Mouse (Mus musculus) forebrain, embryonic 12.5 days (tissue): ENCODE results near the gene Cd46. TPM values are rescaled to one million over a fixed set of nuclear protein-coding genes. Genes with fewer than 3 reads are reported as not detected.

ENCODE experiments used
- ATAC-seq: fragments of 200-750 bp; cut with Nextera tagmentation; 2 replicates; pipeline ENCODE4 v1.8.0; 2017; ENCODE audit warnings: moderate TSS enrichment; ENCODE audit not compliant: low FRiP score
- H3K27ac ChIP-seq: fragments of 300-500 bp; sonication (generic); 2 replicates; pipeline ENCODE4 v1.5.1; 2016; ENCODE audit warnings: mild to moderate bottlenecking
- H3K27me3 ChIP-seq: fragments of 300-500 bp; sonication (generic); 2 replicates; pipeline ENCODE4 v1.6.1; 2016; ENCODE audit warnings: mild to moderate bottlenecking
- H3K36me3 ChIP-seq: fragments of 300-500 bp; sonication (generic); replicated peaks from 2 replicates; pipeline ENCODE4 v1.6.1; 2016; ENCODE audit warnings: mild to moderate bottlenecking
- H3K4me1 ChIP-seq: fragments of 300-500 bp; sonication (generic); 2 replicates; pipeline ENCODE4 v1.6.1; 2016
- H3K4me2 ChIP-seq: fragments of 300-500 bp; sonication (generic); 2 replicates; pipeline ENCODE4 v1.6.1; 2016; ENCODE audit warnings: mild to moderate bottlenecking, moderate library complexity
- H3K4me3 ChIP-seq: fragments of 300-500 bp; sonication (generic); replicated peaks from 2 replicates; pipeline ENCODE4 v1.5.1; 2016; ENCODE audit warnings: mild to moderate bottlenecking
- H3K9ac ChIP-seq: fragments of 300-500 bp; sonication (generic); 2 replicates; pipeline ENCODE4 v1.6.1; 2016; ENCODE audit warnings: mild to moderate bottlenecking
- H3K9me3 ChIP-seq: fragments of 300-500 bp; sonication (generic); 2 replicates; pipeline ENCODE4 v1.6.1; 2016
- WGBS: fragments of 180-500 bp; shearing (Covaris S2); methylation state at CpG from one replicate; pipeline ENCODE4 v1.1.7; 2016; 5-methylcytosine and 5-hydroxymethylcytosine counted together
- microRNA counts: library from miRNA; unstranded; fragments of <30 nt; microRNA quantifications from one replicate; lab custom pipeline; 2017
- microRNA-seq: library from miRNA; unstranded; fragments of <30 nt; microRNA quantifications from one replicate; pipeline ENCODE4, GENCODE M21; 2017
- polyA plus RNA-seq: library from polyadenylated mRNA; unstranded; fragments of >200 nt; fragmentation: Nextera tagmentation; extraction: Ambion mirVana; gene quantifications from 2 replicates; pipeline ENCODE4 v1.2.1, GENCODE M21; 2016

The Cd46 gene
- polyA plus RNA-seq, 1 experiment from 2014 or later = 1.4 TPM

DNA sequence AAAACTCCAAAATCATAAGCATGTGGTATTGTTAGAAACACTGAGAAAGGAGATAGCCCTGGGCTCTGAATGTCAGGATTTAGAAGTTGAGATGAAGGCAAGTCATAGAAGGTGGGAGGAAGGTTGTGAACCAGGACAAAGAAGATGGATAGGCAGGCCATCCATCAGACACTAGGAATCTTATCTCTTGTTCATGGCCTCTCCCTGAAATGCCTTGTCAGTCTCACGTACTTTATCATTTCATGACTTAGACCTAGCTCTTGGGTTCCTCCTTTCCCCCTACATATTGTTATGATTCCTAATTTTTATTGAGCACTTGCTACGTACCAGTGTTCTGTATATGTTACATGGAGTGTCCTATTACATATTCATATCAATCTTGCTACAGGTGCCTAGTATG, 100.4 kb downstream of the Cd46 start:
- no peaks in the 10 kb centered on the region for H3K9me3 ChIP-seq
- no peak overlapping the region for H3K9ac ChIP-seq
- no peak overlapping the region for H3K27ac ChIP-seq
- no peak overlapping the region for H3K4me2 ChIP-seq
- H3K4me3 ChIP-seq = no peak overlapping the region
- no peaks in the 10 kb centered on the region for H3K36me3 ChIP-seq
- no peaks in the 10 kb centered on the region for H3K27me3 ChIP-seq
- no peak for ATAC-seq
- WGBS = 93% methylated on average over 2 of the region's 2 CpGs
- H3K4me1 ChIP-seq = no peaks in the 10 kb centered on the region

DNA sequence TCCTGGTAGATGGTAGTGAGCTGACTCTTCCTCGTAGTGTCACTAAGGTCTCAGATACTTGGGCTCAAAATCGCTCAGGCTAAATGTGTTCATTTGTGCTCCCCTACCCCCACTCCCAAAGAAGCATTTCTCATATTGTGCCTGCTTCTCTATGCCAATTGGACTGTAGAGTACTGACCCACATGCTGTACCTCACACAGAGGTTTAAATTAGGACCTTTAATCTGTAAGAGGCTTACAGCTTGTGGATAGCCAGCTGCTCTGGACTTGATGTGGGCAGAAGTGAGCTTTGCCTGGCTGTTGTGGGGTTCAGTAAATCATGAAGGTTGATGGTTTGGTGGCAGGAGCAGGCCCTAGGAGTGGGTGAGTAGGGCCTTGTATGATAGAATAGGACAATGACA, 101.1 kb downstream of the Cd46 start:
- Histone ChIP-seq H3K4me3 (no peak overlapping the region), H3K4me2 (no peak overlapping the region), H3K27ac (no peak overlapping the region), H3K27me3 (no peaks in the 10 kb centered on the region), H3K9ac (no peak overlapping the region), H3K9me3 (no peaks in the 10 kb centered on the region), H3K36me3 (no peaks in the 10 kb centered on the region), H3K4me1 (no peaks in the 10 kb centered on the region)
- WGBS = 85% methylated on average over 2 of the region's 2 CpGs
- no peak for ATAC-seq

DNA sequence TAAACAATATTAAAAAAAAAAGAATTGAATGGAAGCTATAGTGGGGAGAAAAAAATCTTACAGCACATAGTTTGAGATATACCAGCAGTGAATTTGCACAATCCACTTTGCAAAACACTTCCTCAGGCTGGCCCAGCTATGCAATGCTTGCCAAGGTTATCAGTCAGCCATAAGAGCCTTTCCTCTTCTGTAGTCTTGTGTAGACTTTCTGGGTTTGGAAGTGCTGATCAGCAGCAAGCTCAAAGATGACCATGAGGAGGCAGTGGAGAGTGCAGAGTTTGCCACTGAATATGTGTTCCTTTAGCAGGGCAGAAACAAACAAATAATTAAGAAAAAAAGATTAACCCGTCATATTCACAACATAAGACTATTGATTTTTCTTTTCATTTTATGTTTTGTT, 103.0 kb downstream of the Cd46 start:
- 96% methylated on average over 1 of the region's 1 CpGs for WGBS
- Histone ChIP-seq H3K27ac (no peak overlapping the region), H3K4me3 (no peak overlapping the region), H3K4me1 (no peaks in the 10 kb centered on the region), H3K9me3 (no peaks in the 10 kb centered on the region), H3K27me3 (no peaks in the 10 kb centered on the region), H3K9ac (no peak overlapping the region), H3K36me3 (no peaks in the 10 kb centered on the region), H3K4me2 (no peak overlapping the region)
- ATAC-seq = no peak

MicroRNAs within 50 kb of the gene (microRNA counts, 519-probe panel; counts per million panel counts)
- microRNA mmu-miR-29b (lab: Ali Mortazavi, UCI) = 3,622 counts per million, percentile 37 among the panel's probes with 10 or more counts
- 5,076 counts per million, percentile 67 among the panel's probes with 10 or more counts for microRNA mmu-miR-29c (lab: Ali Mortazavi, UCI)

Small RNAs within 50 kb of the gene (microRNA-seq; reads per million reads assigned to microRNA genes)
- gene Mir29b-2 (2.4 reads per million, percentile 3 among the genes with 10 or more reads in this experiment), gene Mir29c (192 reads per million, percentile 58 among the genes with 10 or more reads in this experiment)

Other genes with a start within 250 kb of the Cd46 start
- gene Cd34, start 153.4 kb downstream of the Cd46 start, polyA plus RNA-seq = 35.8 and 36.5 TPM in 2 replicates
- gene Cr1l, start 39.3 kb upstream of the Cd46 start, polyA plus RNA-seq = 35.6 and 40.5 TPM in 2 replicates
- 0.42 and 0.67 TPM in 2 replicates for gene Cr2, start 84.5 kb upstream of the Cd46 start, polyA plus RNA-seq